Mouse (Mus musculus) erythroblast, adult 5-6 weeks (primary cell): ENCODE measurements around the gene Fgd3. TPM values are rescaled to one million over a fixed set of nuclear protein-coding genes. Genes with fewer than 3 reads are reported as not detected.

ENCODE experiments used
- ATAC-seq: replicated peaks from 2 replicates; pipeline ENCODE4 v1.8.0; 2016; ENCODE audit warnings: moderate number of reproducible peaks, mild to moderate bottlenecking, moderate TSS enrichment, inconsistent platforms; ENCODE audit not compliant: poor library complexity, low FRiP score, severe bottlenecking
- total RNA-seq, 2 experiments: library from RNA; stranded (forward) in 1 of 2; stranded (reverse) in 1 of 2; fragments of 150-400 nt in 1 of 2; fragments of 200-764, 138-1000 nt in 1 of 2; gene quantifications; 2 replicates each; pipeline versions ENCODE4 v1.2.3 to v1.2.4; 2015 to 2017; ENCODE audit warnings: low replicate concordance in 2 of 2

The Fgd3 gene
- total RNA-seq, 2 experiments from 2014 or later = 3.3 to 6.7 TPM

GRCm38 (mm10) chr13:49224314-49224713 lies 95.8 kb downstream of the Fgd3 start:
- no peak for ATAC-seq

GRCm38 (mm10) chr13:49220912-49221311 lies 99.2 kb downstream of the Fgd3 start:
- ATAC-seq = no peak

- no peak for ATAC-seq
Observed at GRCm38 (mm10) chr13:49219367-49219766, 100.7 kb downstream of the Fgd3 start.

GRCm38 (mm10) chr13:49218651-49219050 lies 101.5 kb downstream of the Fgd3 start:
- ATAC-seq = no peak

GRCm38 (mm10) chr13:49216808-49217561 lies 103.1 kb downstream of the Fgd3 start:
- no peak for ATAC-seq

- ATAC-seq = no peak
Observed at GRCm38 (mm10) chr13:49216220-49216552, 103.9 kb downstream of the Fgd3 start.

GRCm38 (mm10) chr13:49215504-49216219 lies 104.4 kb downstream of the Fgd3 start, which contains the start of gene Card19:
Gene Card19 (minus strand): TSS chr13:49216037.
- ATAC-seq = peak; percentile 90

- no peak for ATAC-seq
Observed at GRCm38 (mm10) chr13:49215128-49215503, 105.0 kb downstream of the Fgd3 start.

GRCm38 (mm10) chr13:49214454-49214853 lies 105.7 kb downstream of the Fgd3 start:
- no peak for ATAC-seq

GRCm38 (mm10) chr13:49213531-49213932 lies 106.6 kb downstream of the Fgd3 start:
- no peak for ATAC-seq

GRCm38 (mm10) chr13:49212711-49213500 lies 107.2 kb downstream of the Fgd3 start:
- ATAC-seq = no peak

Other genes starting within 250 kb of the Fgd3 start
- not detected in 2 replicates for gene Wnk2, start 172.3 kb downstream of the Fgd3 start, total RNA-seq (2015; ENCODE audit: low replicate concordance)
- gene Wnk2, start 172.3 kb downstream of the Fgd3 start, total RNA-seq (2017; ENCODE audit: low replicate concordance) = not detected in 2 replicates
- 18.3 and 22.2 TPM in 2 replicates for gene Ninj1, start 132.8 kb downstream of the Fgd3 start, total RNA-seq (2015; ENCODE audit: low replicate concordance)
- gene Ninj1, start 132.8 kb downstream of the Fgd3 start, total RNA-seq (2017; ENCODE audit: low replicate concordance) = 6.4 and 13.3 TPM in 2 replicates
- gene Card19, start 104.3 kb downstream of the Fgd3 start, total RNA-seq (2015; ENCODE audit: low replicate concordance) = 13.1 and 22.8 TPM in 2 replicates
- gene Card19, start 104.3 kb downstream of the Fgd3 start, total RNA-seq (2017; ENCODE audit: low replicate concordance) = 8.2 and 8.9 TPM in 2 replicates
- 1.5 and 2.5 TPM in 2 replicates for gene Susd3, start 71.6 kb downstream of the Fgd3 start, total RNA-seq (2015; ENCODE audit: low replicate concordance)
- 1.1 and 5.2 TPM in 2 replicates for gene Susd3, start 71.6 kb downstream of the Fgd3 start, total RNA-seq (2017; ENCODE audit: low replicate concordance)
- 4.4 and 6.3 TPM in 2 replicates for gene Bicd2, start 21.3 kb upstream of the Fgd3 start, total RNA-seq (2015; ENCODE audit: low replicate concordance)
- 9.1 and 15.9 TPM in 2 replicates for gene Bicd2, start 21.3 kb upstream of the Fgd3 start, total RNA-seq (2017; ENCODE audit: low replicate concordance)
- 1.5 and 1.9 TPM in 2 replicates for gene Ippk, start 100.9 kb upstream of the Fgd3 start, total RNA-seq (2015; ENCODE audit: low replicate concordance)
- gene Ippk, start 100.9 kb upstream of the Fgd3 start, total RNA-seq (2017; ENCODE audit: low replicate concordance) = 1.5 and 5.7 TPM in 2 replicates
- gene Tes3-ps, start 173.0 kb upstream of the Fgd3 start, total RNA-seq (2015; ENCODE audit: low replicate concordance) = 0.77 and 0.84 TPM in 2 replicates
- 3.0 and 5.4 TPM in 2 replicates for gene Tes3-ps, start 173.0 kb upstream of the Fgd3 start, total RNA-seq (2017; ENCODE audit: low replicate concordance)
- gene Ecm2, start 184.5 kb upstream of the Fgd3 start, total RNA-seq (2015; ENCODE audit: low replicate concordance) = not detected in 2 replicates
- gene Ecm2, start 184.5 kb upstream of the Fgd3 start, total RNA-seq (2017; ENCODE audit: low replicate concordance) = 0.09 and 0.70 TPM in 2 replicates
- not detected in 2 replicates for gene Aspn, start 224.1 kb upstream of the Fgd3 start, total RNA-seq (2015; ENCODE audit: low replicate concordance)
- gene Aspn, start 224.1 kb upstream of the Fgd3 start, total RNA-seq (2017; ENCODE audit: low replicate concordance) = not detected in 2 replicates